Mouse (Mus musculus) G1E (cell line): ENCODE measurements around the gene Sppl3. TPM values are rescaled to one million over a fixed set of nuclear protein-coding genes. Genes with fewer than 3 reads are reported as not detected.

Experiments
- ATAC-seq: 2 replicates; pipeline ENCODE4 v1.8.0; 2016; ENCODE audit warnings: mild to moderate bottlenecking; ENCODE audit not compliant: insufficient number of reproducible peaks, poor library complexity, low FRiP score, severe bottlenecking; ENCODE audit errors: extremely low read depth
- DNase-seq: peaks from one replicate; pipeline ENCODE4 v3.0.0; 2012; ENCODE audit warnings: low spot score
- H3K27me3 ChIP-seq: 2 replicates; pipeline ENCODE4 v1.6.1; 2012; ENCODE audit warnings: mild to moderate bottlenecking, low read length, inconsistent platforms; ENCODE audit not compliant: insufficient read depth
- H3K36me3 ChIP-seq: replicated peaks from 2 replicates; pipeline ENCODE3; 2012; ENCODE audit warnings: mild to moderate bottlenecking, inconsistent platforms
- H3K4me1 ChIP-seq: 2 replicates; pipeline ENCODE4 v1.6.1; 2012; ENCODE audit warnings: low read depth, low read length, inconsistent platforms, mixed read lengths; ENCODE audit not compliant: insufficient read depth
- H3K4me3 ChIP-seq: 2 replicates; pipeline ENCODE4 v1.5.1; 2012; ENCODE audit warnings: low read depth, mild to moderate bottlenecking, inconsistent platforms, low read length, moderate library complexity, mixed read lengths
- H3K9me3 ChIP-seq: replicated peaks from 2 replicates; pipeline ENCODE4 v1.6.1; 2012; ENCODE audit warnings: inconsistent platforms
- CTCF ChIP-seq: IDR thresholded peaks from 2 replicates; pipeline ENCODE4 v1.5.1; 2012; ENCODE audit warnings: low read depth, low read length, inconsistent platforms, mixed read lengths
- GATA1 ChIP-seq: IDR thresholded peaks from 2 replicates; pipeline ENCODE4 v1.6.1; 2012; ENCODE audit warnings: borderline replicate concordance, low read length, inconsistent platforms, mixed read lengths
- GATA2 ChIP-seq: IDR thresholded peaks from 2 replicates; pipeline ENCODE4 v1.6.1; 2012; ENCODE audit warnings: low read depth, low read length, inconsistent platforms, borderline replicate concordance
- POLR2AphosphoS5 ChIP-seq: IDR thresholded peaks from 2 replicates; pipeline ENCODE4 v1.6.1; 2012; ENCODE audit warnings: low read depth, low read length, inconsistent platforms; ENCODE audit not compliant: insufficient replicate concordance
- TAL1 ChIP-seq: conservative IDR thresholded peaks from 2 replicates; pipeline ENCODE4 v1.6.1; 2012; ENCODE audit warnings: low read depth, low read length, inconsistent platforms, mixed read lengths
- polyA plus RNA-seq: library from polyadenylated mRNA; stranded (reverse); fragments of >175 nt; gene quantifications from 2 replicates; pipeline ENCODE4 v1.2.3, GENCODE M21; 2012
- total RNA-seq, 2 experiments: library from RNA; stranded (forward) in 1 of 2; stranded (reverse) in 1 of 2; fragments of 200-1000 nt in 1 of 2; fragments of >200 nt in 1 of 2; fragmentation: Nextera tagmentation in 1 of 2; gene quantifications; 2 replicates each; pipeline ENCODE4 v1.2.3; 2014 to 2017

Sppl3 gene
- total and polyA plus RNA-seq, 3 experiments: 29.5 to 69.2 (median 35.9) TPM

GRCm38 (mm10) chr5:115146747-115147130 lies 135.8 kb downstream of the Sppl3 start:
- no peaks in the 10 kb centered on the region for H3K9me3 ChIP-seq
- H3K27me3 ChIP-seq: no peaks in the 10 kb centered on the region
- ATAC-seq (no peak), DNase-seq (no peak)
- H3K36me3 ChIP-seq: peaks cover 97% of the 10 kb centered on the region
- no peak overlapping the region for H3K4me3 ChIP-seq
- peaks cover 73% of the 10 kb centered on the region for H3K4me1 ChIP-seq
- no peak for TF ChIP-seq TAL1
- TF ChIP-seq CTCF: no peak
- no peak for TF ChIP-seq GATA2

- Histone ChIP-seq H3K36me3 (peaks cover 98% of the 10 kb centered on the region), H3K9me3 (no peaks in the 10 kb centered on the region), H3K4me3 (no peak overlapping the region), H3K27me3 (no peaks in the 10 kb centered on the region), H3K4me1 (peaks cover 76% of the 10 kb centered on the region)
- no peak for ATAC-seq
- DNase-seq: no peak
- no peak for TF ChIP-seq GATA1
- TF ChIP-seq CTCF: no peak
- no peak for TF ChIP-seq GATA2
- TF ChIP-seq POLR2AphosphoS5: no peak
- no peak for TF ChIP-seq TAL1
These were observed 136.5 kb downstream of the Sppl3 start for GRCm38 (mm10) chr5:115147388-115147787.

- Histone ChIP-seq H3K4me1 (peaks cover 79% of the 10 kb centered on the region), H3K27me3 (no peaks in the 10 kb centered on the region), H3K36me3 (peaks cover 98% of the 10 kb centered on the region), H3K9me3 (no peaks in the 10 kb centered on the region), H3K4me3 (no peak overlapping the region)
- TF ChIP-seq CTCF (no peak), TAL1 (no peak), GATA2 (no peak), POLR2AphosphoS5 (no peak), GATA1 (no peak)
- DNase-seq (no peak), ATAC-seq (no peak)
These were observed 137.4 kb downstream of the Sppl3 start for GRCm38 (mm10) chr5:115148378-115148777.

Other genes starting within 250 kb of the Sppl3 start
- gene Ankrd13a, start 236.5 kb upstream of the Sppl3 start, total RNA-seq (2014; fragmentation: Nextera tagmentation): 779 and 780 TPM in 2 replicates
- gene Ankrd13a, start 236.5 kb upstream of the Sppl3 start, total RNA-seq (2017): 554 and 576 TPM in 2 replicates
- 737 and 869 TPM in 2 replicates for gene Ankrd13a, start 236.5 kb upstream of the Sppl3 start, polyA plus RNA-seq
- gene Git2, start 235.6 kb upstream of the Sppl3 start, total RNA-seq (2014; fragmentation: Nextera tagmentation): 213 and 227 TPM in 2 replicates
- gene Git2, start 235.6 kb upstream of the Sppl3 start, total RNA-seq (2017): 101 and 104 TPM in 2 replicates
- 201 and 245 TPM in 2 replicates for gene Git2, start 235.6 kb upstream of the Sppl3 start, polyA plus RNA-seq
- 10.8 and 12.0 TPM in 2 replicates for gene 1500011B03Rik, start 187.7 kb upstream of the Sppl3 start, total RNA-seq (2014; fragmentation: Nextera tagmentation)
- gene 1500011B03Rik, start 187.7 kb upstream of the Sppl3 start, total RNA-seq (2017): 1.9 and 2.0 TPM in 2 replicates
- 0.45 and 0.94 TPM in 2 replicates for gene 1500011B03Rik, start 187.7 kb upstream of the Sppl3 start, polyA plus RNA-seq
- not detected in 2 replicates for gene 4930519G04Rik, start 157.5 kb upstream of the Sppl3 start, total RNA-seq (2014; fragmentation: Nextera tagmentation)
- not detected in 2 replicates for gene 4930519G04Rik, start 157.5 kb upstream of the Sppl3 start, total RNA-seq (2017)
- gene 4930519G04Rik, start 157.5 kb upstream of the Sppl3 start, polyA plus RNA-seq: not detected in 2 replicates
- not detected in 2 replicates for gene Gm9936, start 152.5 kb upstream of the Sppl3 start, total RNA-seq (2014; fragmentation: Nextera tagmentation)
- gene Gm9936, start 152.5 kb upstream of the Sppl3 start, total RNA-seq (2017): 0.06 and 0.22 TPM in 2 replicates
- gene Gm9936, start 152.5 kb upstream of the Sppl3 start, polyA plus RNA-seq: not detected in 2 replicates
- gene Oasl2, start 114.2 kb upstream of the Sppl3 start, total RNA-seq (2014; fragmentation: Nextera tagmentation): not detected in 2 replicates
- 0.29 and 0.33 TPM in 2 replicates for gene Oasl2, start 114.2 kb upstream of the Sppl3 start, total RNA-seq (2017)
- gene Oasl2, start 114.2 kb upstream of the Sppl3 start, polyA plus RNA-seq: not detected in 2 replicates
- gene Oasl1, start 87.9 kb upstream of the Sppl3 start, total RNA-seq (2014; fragmentation: Nextera tagmentation): 6.8 and 21.9 TPM in 2 replicates
- 4.2 and 5.4 TPM in 2 replicates for gene Oasl1, start 87.9 kb upstream of the Sppl3 start, total RNA-seq (2017)
- 14.0 and 18.0 TPM in 2 replicates for gene Oasl1, start 87.9 kb upstream of the Sppl3 start, polyA plus RNA-seq
- 30.0 and 30.2 TPM in 2 replicates for gene 2210016L21Rik, start 69.0 kb upstream of the Sppl3 start, total RNA-seq (2014; fragmentation: Nextera tagmentation)
- 31.7 and 34.3 TPM in 2 replicates for gene 2210016L21Rik, start 69.0 kb upstream of the Sppl3 start, total RNA-seq (2017)
- 36.5 and 38.7 TPM in 2 replicates for gene 2210016L21Rik, start 69.0 kb upstream of the Sppl3 start, polyA plus RNA-seq
- not detected in 2 replicates for gene Hnf1a, start 40.0 kb upstream of the Sppl3 start, total RNA-seq (2014; fragmentation: Nextera tagmentation)
- 0.38 TPM in 1 of 2 replicates, not detected in the other for gene Hnf1a, start 40.0 kb upstream of the Sppl3 start, total RNA-seq (2017)
- 0.02 TPM in 1 of 2 replicates, not detected in the other for gene Hnf1a, start 40.0 kb upstream of the Sppl3 start, polyA plus RNA-seq
- not detected in 2 replicates for gene Gm10401, start 87.2 kb downstream of the Sppl3 start, total RNA-seq (2014; fragmentation: Nextera tagmentation)
- gene Gm10401, start 87.2 kb downstream of the Sppl3 start, total RNA-seq (2017): 0.46 and 0.49 TPM in 2 replicates
- not detected in 2 replicates for gene Gm10401, start 87.2 kb downstream of the Sppl3 start, polyA plus RNA-seq
- 23.4 and 28.1 TPM in 2 replicates for gene Acads, start 108.2 kb downstream of the Sppl3 start, total RNA-seq (2014; fragmentation: Nextera tagmentation)
- gene Acads, start 108.2 kb downstream of the Sppl3 start, total RNA-seq (2017): 23.0 and 26.3 TPM in 2 replicates
- gene Acads, start 108.2 kb downstream of the Sppl3 start, polyA plus RNA-seq: 62.6 and 63.4 TPM in 2 replicates
- gene Unc119b, start 123.8 kb downstream of the Sppl3 start, total RNA-seq (2014; fragmentation: Nextera tagmentation): 12.2 and 12.5 TPM in 2 replicates
- gene Unc119b, start 123.8 kb downstream of the Sppl3 start, total RNA-seq (2017): 14.3 and 16.0 TPM in 2 replicates
- gene Unc119b, start 123.8 kb downstream of the Sppl3 start, polyA plus RNA-seq: 32.8 and 32.9 TPM in 2 replicates
- 191 and 201 TPM in 2 replicates for gene Mlec, start 147.0 kb downstream of the Sppl3 start, total RNA-seq (2014; fragmentation: Nextera tagmentation)
- 198 and 202 TPM in 2 replicates for gene Mlec, start 147.0 kb downstream of the Sppl3 start, total RNA-seq (2017)
- 105 and 119 TPM in 2 replicates for gene Mlec, start 147.0 kb downstream of the Sppl3 start, polyA plus RNA-seq
- gene Cabp1, start 183.2 kb downstream of the Sppl3 start, total RNA-seq (2014; fragmentation: Nextera tagmentation): not detected in 2 replicates
- gene Cabp1, start 183.2 kb downstream of the Sppl3 start, total RNA-seq (2017): 0.06 and 0.27 TPM in 2 replicates
- not detected in 2 replicates for gene Cabp1, start 183.2 kb downstream of the Sppl3 start, polyA plus RNA-seq
- 24.2 and 25.5 TPM in 2 replicates for gene Pop5, start 224.7 kb downstream of the Sppl3 start, total RNA-seq (2014; fragmentation: Nextera tagmentation)
- 61.2 and 82.5 TPM in 2 replicates for gene Pop5, start 224.7 kb downstream of the Sppl3 start, total RNA-seq (2017)
- gene Pop5, start 224.7 kb downstream of the Sppl3 start, polyA plus RNA-seq: 18.6 and 28.3 TPM in 2 replicates